Mouse (Mus musculus) ES-Bruce4 (cell line): ENCODE measurements around the gene Mcmbp. TPM values are rescaled to one million over a fixed set of nuclear protein-coding genes. Genes with fewer than 3 reads are reported as not detected.
A peak's percentile ranks its signal among the peaks of the same experiment; 100 is the strongest.

Experiments used
- H3K27ac ChIP-seq: 2 replicates; pipeline ENCODE4 v1.5.1; 2012; ENCODE audit warnings: low read length, inconsistent platforms; ENCODE audit not compliant: insufficient read depth
- H3K27me3 ChIP-seq: 2 replicates; pipeline ENCODE4 v1.6.1; 2012; ENCODE audit warnings: mild to moderate bottlenecking, low read length, inconsistent platforms; ENCODE audit not compliant: control insufficient read depth, poor library complexity, insufficient read depth, severe bottlenecking
- H3K36me3 ChIP-seq: 2 replicates; pipeline ENCODE4 v1.6.1; 2012; ENCODE audit warnings: inconsistent platforms, mild to moderate bottlenecking, low read length, moderate library complexity; ENCODE audit not compliant: control insufficient read depth, poor library complexity, insufficient read depth, severe bottlenecking
- H3K4me1 ChIP-seq: one replicate; pipeline ENCODE4 v1.8.1; 2011; ENCODE audit warnings: low read length; ENCODE audit not compliant: control insufficient read depth, insufficient read depth
- H3K4me3 ChIP-seq: 2 replicates; pipeline ENCODE4 v1.5.1; 2011; ENCODE audit warnings: low read depth, mild to moderate bottlenecking, low read length
- H3K9ac ChIP-seq: 2 replicates; pipeline ENCODE4 v1.6.1; 2012; ENCODE audit warnings: low read depth, mild to moderate bottlenecking, inconsistent platforms; ENCODE audit not compliant: poor library complexity, severe bottlenecking
- H3K9me3 ChIP-seq: replicated peaks from 2 replicates; pipeline ENCODE4 v1.6.1; 2012; ENCODE audit warnings: mild to moderate bottlenecking, low read length, inconsistent platforms; ENCODE audit not compliant: control insufficient read depth, poor library complexity, insufficient read depth, severe bottlenecking
- CTCF ChIP-seq: IDR thresholded peaks from one replicate; pipeline ENCODE4 v1.8.1; 2011; ENCODE audit warnings: low read depth, low read length
- EP300 ChIP-seq: IDR thresholded peaks from 2 replicates; pipeline ENCODE4 v1.6.1; 2011; ENCODE audit warnings: low read depth, low read length; ENCODE audit not compliant: insufficient read depth
- POLR2A ChIP-seq: IDR thresholded peaks from one replicate; pipeline ENCODE4 v1.8.1; 2011; ENCODE audit warnings: low read length; ENCODE audit not compliant: insufficient read depth
- polyA plus RNA-seq: library from polyadenylated mRNA; stranded (reverse); fragments of >200 nt; gene quantifications from 2 replicates; pipeline ENCODE4 v1.2.4, GENCODE M21; 2011; ENCODE audit warnings: low read depth; ENCODE audit not compliant: missing spikeins, insufficient read depth, insufficient read length

Mcmbp gene
- polyA plus RNA-seq, 1 experiment, result 78.5 TPM

- H3K36me3 ChIP-seq, result peaks cover 49% of the 10 kb centered on the region
- H3K27ac ChIP-seq, result no peak overlapping the region
- no peaks in the 10 kb centered on the region for H3K9me3 ChIP-seq
- H3K4me1 ChIP-seq, result no peaks in the 10 kb centered on the region
- H3K9ac ChIP-seq, result no peak overlapping the region
- TF ChIP-seq EP300 (no peak), POLR2A (no peak), CTCF (no peak)
- no peaks in the 10 kb centered on the region for H3K27me3 ChIP-seq
- H3K4me3 ChIP-seq, result no peak overlapping the region
These were observed 15.1 kb upstream of the Mcmbp start for GRCm38 (mm10) chr7:128755396-128755795.

- Histone ChIP-seq H3K9me3 (no peaks in the 10 kb centered on the region), H3K27ac (no peak overlapping the region), H3K27me3 (no peaks in the 10 kb centered on the region), H3K9ac (no peak overlapping the region), H3K4me3 (no peak overlapping the region), H3K36me3 (peaks cover 37% of the 10 kb centered on the region), H3K4me1 (no peaks in the 10 kb centered on the region)
- TF ChIP-seq CTCF (no peak), POLR2A (no peak), EP300 (no peak)
These were observed 11.7 kb upstream of the Mcmbp start for GRCm38 (mm10) chr7:128752012-128752411.

- no peak overlapping the region for H3K27ac ChIP-seq
- H3K9ac ChIP-seq, result no peak overlapping the region
- H3K4me1 ChIP-seq, result no peaks in the 10 kb centered on the region
- no peaks in the 10 kb centered on the region for H3K27me3 ChIP-seq
- no peak overlapping the region for H3K4me3 ChIP-seq
- no peaks in the 10 kb centered on the region for H3K9me3 ChIP-seq
- H3K36me3 ChIP-seq, result peaks cover 32% of the 10 kb centered on the region
- TF ChIP-seq EP300 (no peak), POLR2A (no peak), CTCF (no peak)
These were observed 10.0 kb upstream of the Mcmbp start for GRCm38 (mm10) chr7:128750296-128750695.

- Histone ChIP-seq H3K36me3 (peaks cover 22% of the 10 kb centered on the region), H3K27me3 (no peaks in the 10 kb centered on the region), H3K4me1 (no peaks in the 10 kb centered on the region), H3K4me3 (no peak overlapping the region), H3K27ac (no peak overlapping the region), H3K9me3 (no peaks in the 10 kb centered on the region), H3K9ac (no peak overlapping the region)
- no peak for TF ChIP-seq CTCF
- no peak for TF ChIP-seq POLR2A
- no peak for TF ChIP-seq EP300
These were observed 8.5 kb upstream of the Mcmbp start for GRCm38 (mm10) chr7:128748758-128749157.

- Histone ChIP-seq H3K27ac (no peak overlapping the region), H3K9me3 (no peaks in the 10 kb centered on the region), H3K4me3 (no peak overlapping the region), H3K4me1 (no peaks in the 10 kb centered on the region), H3K27me3 (no peaks in the 10 kb centered on the region), H3K9ac (no peak overlapping the region), H3K36me3 (peaks cover 11% of the 10 kb centered on the region)
- TF ChIP-seq EP300 (no peak), POLR2A (no peak), CTCF (no peak)
These were observed 5.9 kb upstream of the Mcmbp start for GRCm38 (mm10) chr7:128746151-128746550.

GRCm38 (mm10) chr7:128744684-128745485 is 4.6 kb upstream of the Mcmbp start, which contains the start of gene Sec23ip:
Gene Sec23ip, plus strand, starts transcription at chr7:128744943.
- Histone ChIP-seq H3K27me3 (no peaks in the 10 kb centered on the region), H3K9ac (peak within 1 kb of the TSS; percentile 63), H3K4me1 (no peaks in the 10 kb centered on the region), H3K36me3 (0 out of 2 replicates have a peak, but pooled peaks cover under 1% of the 10 kb centered on the region), H3K9me3 (no peaks in the 10 kb centered on the region), H3K4me3 (peak within 1 kb of the TSS; percentile 65), H3K27ac (no peak within 1 kb of the TSS)
- TF ChIP-seq EP300 (no peak), POLR2A (peak; percentile 38)
